Mouse (Mus musculus) macrophage (primary cell): ENCODE measurements around the gene Sppl2b. TPM values are rescaled to one million over a fixed set of nuclear protein-coding genes. Genes with fewer than 3 reads are reported as not detected.
"Not testable (repeated sequence)": the region's sequence is repeated elsewhere in the genome, so short reads cannot be mapped to it uniquely, and the experiment has no call there.

Experiments
- H3K27ac ChIP-seq: fragments of 350-480 bp; formaldehyde crosslinking; 2 replicates; pipeline ENCODE4 v1.9.0; 2021
- H3K36me3 ChIP-seq: fragments of 350-480 bp; formaldehyde crosslinking; 2 replicates; pipeline ENCODE4 v1.9.0; 2021; ENCODE audit errors: inconsistent target
- H3K4me3 ChIP-seq: fragments of 350-480 bp; formaldehyde crosslinking; 2 replicates; pipeline ENCODE4 v1.9.0; 2021; ENCODE audit errors: inconsistent target
- H3K79me2 ChIP-seq: fragments of 350-480 bp; formaldehyde crosslinking; 2 replicates; pipeline ENCODE4 v1.9.0; 2021; ENCODE audit errors: inconsistent target
- WGBS: methylation state at CpG from one replicate; pipeline ENCODE4 v1.1.7; 2026; ENCODE audit warnings: inconsistent platforms; ENCODE audit not compliant: missing documents; 5-methylcytosine and 5-hydroxymethylcytosine counted together
- polyA plus RNA-seq: library from polyadenylated mRNA; stranded (reverse); fragments of 250-400 nt; gene quantifications from 3 replicates; pipeline ENCODE4 v1.2.4, GENCODE M21; 2018; ENCODE audit warnings: inconsistent platforms
- total RNA-seq, 78 experiments: library from RNA; depleted of rRNA; stranded (reverse); fragments of 250-400 nt; gene quantifications; 1 replicate in 9 of 78; 2 replicates in 24 of 78; 3 replicates in 43 of 78; 4 replicates in 2 of 78; pipeline ENCODE4 v1.2.4; 2018; ENCODE audit warnings: inconsistent platforms in 56 of 78

Gene Sppl2b
- total RNA-seq (2018; cell fraction: chromatin; rRNA removed), result 10 to 100 TPM; 12.6 to 64.3 (median 37.0) TPM
- 10 to 100 TPM in 22 of 26 experiments, 1 to 10 TPM in 4; 8.0 to 19.2 (median 12.6) TPM for total RNA-seq (2018; cell fraction: cytosol; rRNA removed)
- total RNA-seq (2018; cell fraction: nucleus; rRNA removed), result 10 to 100 TPM in 23 of 26 experiments, 1 to 10 TPM in 3; 8.5 to 52.1 (median 25.6) TPM
- polyA plus RNA-seq, result 8.7 to 16.8 TPM (median 15.4 TPM) in 3 replicates

DNA sequence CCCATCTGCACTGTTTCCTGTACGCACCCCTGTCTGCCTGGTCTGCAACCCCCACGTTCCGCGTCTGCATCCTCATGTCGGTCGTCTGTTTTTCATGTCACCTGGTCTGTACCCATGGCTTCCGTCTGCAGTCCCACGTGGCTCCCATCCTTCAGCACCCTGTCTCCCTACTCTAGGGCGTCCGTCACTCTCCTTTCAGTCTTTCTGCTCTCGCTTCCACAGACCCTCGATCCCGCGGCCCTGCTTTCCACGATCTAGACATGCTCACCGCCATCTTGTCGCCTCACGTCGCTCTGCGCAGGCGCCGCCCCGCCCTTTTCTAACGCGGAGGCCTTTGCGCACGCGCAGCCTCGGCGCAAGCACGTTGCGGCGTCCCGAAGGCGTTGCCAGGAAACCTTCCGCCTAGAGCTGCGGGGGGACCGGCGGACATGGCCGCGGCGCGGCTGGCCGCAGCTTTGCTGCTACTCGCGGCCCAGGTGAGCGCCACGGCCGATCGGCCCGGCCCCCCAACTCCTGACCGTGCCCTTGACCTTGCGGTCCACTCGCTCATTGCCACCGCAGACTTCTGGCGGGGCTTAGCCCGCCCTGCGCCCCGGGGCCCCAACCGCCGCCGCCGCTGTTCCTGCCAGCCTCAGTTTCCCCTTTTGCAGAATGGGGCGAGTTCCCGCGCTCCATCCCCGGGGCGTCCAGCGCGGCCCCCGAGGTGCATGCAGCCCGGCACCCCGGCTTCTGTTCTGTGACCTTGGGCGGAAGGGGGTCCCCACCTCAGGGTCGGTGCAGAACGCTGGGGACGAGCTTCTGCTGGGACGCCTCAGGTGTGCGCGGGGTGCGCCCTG, at the start of gene Sppl2b, which contains the start of gene Lsm7:
Sppl2b (plus strand) TSS at position 363 of the 836 bp plus-strand sequence.
Lsm7 (minus strand) TSS at position 297 of the 836 bp plus-strand sequence.
- H3K4me3 ChIP-seq, result peak within 1 kb of the TSS; percentile 97
- H3K27ac ChIP-seq, result peak within 1 kb of the TSS; percentile 41; the same call in 1 of the 2 replicates
- WGBS, result under 1% methylated on average over 81 of the region's 81 CpGs
- H3K79me2 ChIP-seq, result peaks cover 57% of the 10 kb centered on the region
- 0 out of 2 replicates have a peak, but pooled peaks cover 5% of the 10 kb centered on the region for H3K36me3 ChIP-seq

DNA sequence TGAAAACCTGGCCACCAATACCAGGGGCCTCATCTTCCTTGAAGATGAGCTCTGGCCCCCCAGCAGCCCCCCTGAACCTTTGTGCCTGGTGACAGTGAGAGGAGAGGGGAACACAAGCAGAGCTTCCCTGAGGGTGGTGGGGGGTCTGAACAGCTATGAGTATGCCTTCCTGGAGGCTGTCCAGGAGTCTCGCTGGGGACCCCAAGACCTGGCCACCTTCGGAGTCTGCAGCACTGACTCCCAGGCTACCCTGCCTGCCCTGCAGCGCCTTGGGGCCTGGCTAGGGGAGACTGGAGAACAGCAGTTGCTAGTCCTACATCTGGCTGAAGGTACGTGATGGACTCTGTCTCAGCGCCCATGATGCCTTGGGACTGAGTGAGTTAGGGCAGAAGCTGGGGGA, 49.8 kb upstream of the Sppl2b start:
- peaks cover 20% of the 10 kb centered on the region for H3K79me2 ChIP-seq
- no peak overlapping the region for H3K27ac ChIP-seq
- 100% methylated on average over 5 of the region's 5 CpGs for WGBS
- H3K36me3 ChIP-seq, result peaks cover 29% of the 10 kb centered on the region
- no peak overlapping the region for H3K4me3 ChIP-seq

DNA sequence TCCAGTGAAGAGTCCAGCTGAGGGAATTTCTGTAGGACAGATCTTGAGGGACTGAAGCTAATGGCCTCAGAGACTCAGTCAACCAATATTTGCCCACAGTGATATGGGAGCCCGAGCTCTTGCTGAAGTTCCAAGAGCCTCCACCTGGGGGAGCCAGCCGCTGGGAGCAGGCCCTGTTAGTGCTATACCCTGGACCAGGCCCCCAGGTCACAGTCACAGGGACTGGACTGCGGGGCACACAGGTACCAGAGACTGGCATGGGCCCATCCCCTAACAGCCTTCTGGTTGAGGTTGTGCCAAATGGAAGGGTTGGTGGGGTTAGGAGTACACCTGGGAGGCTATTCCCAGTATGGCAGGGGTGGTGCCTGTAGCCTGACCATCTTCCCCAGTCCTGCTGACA, 49.1 kb upstream of the Sppl2b start:
- 22% methylated on average over 3 of the region's 3 CpGs for WGBS
- Histone ChIP-seq H3K27ac (no peak overlapping the region), H3K36me3 (peaks cover 29% of the 10 kb centered on the region), H3K4me3 (no peak overlapping the region), H3K79me2 (peaks cover 14% of the 10 kb centered on the region)

- peaks cover 23% of the 10 kb centered on the region for H3K36me3 ChIP-seq
- no peak overlapping the region for H3K27ac ChIP-seq
- peaks cover 9% of the 10 kb centered on the region for H3K79me2 ChIP-seq
- 69% methylated on average over 31 of the region's 34 CpGs for WGBS
- H3K4me3 ChIP-seq, result no peak overlapping the region
These were observed 48.6 kb upstream of the Sppl2b start for GRCm38 (mm10) chr10:80806341-80807056.

DNA sequence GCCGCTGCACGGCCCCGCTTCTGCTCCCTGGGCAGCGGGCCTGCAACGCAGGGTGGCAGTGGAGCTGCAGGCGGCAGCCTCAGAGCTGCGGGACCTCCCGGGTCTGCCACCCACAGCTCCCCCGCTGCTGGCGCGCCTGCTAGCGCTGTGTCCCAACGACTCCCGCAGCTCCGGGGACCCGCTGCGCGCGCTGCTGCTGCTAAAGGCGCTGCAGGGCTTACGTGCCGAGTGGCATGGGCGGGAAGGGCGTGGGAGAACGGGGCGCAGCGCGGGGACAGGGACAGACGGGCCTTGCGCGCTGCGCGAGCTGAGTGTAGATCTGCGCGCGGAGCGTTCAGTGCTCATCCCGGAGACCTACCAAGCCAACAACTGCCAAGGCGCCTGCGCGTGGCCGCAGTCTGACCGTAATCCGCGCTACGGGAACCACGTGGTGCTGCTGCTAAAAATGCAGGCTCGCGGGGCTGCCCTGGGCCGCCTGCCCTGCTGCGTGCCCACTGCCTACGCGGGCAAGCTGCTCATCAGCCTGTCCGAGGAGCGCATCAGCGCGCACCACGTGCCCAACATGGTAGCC, 47.9 kb upstream of the Sppl2b start:
- WGBS, result 3% methylated on average over 57 of the region's 58 CpGs
- Histone ChIP-seq H3K79me2 (peaks cover 2% of the 10 kb centered on the region; the same call in 1 of the 2 replicates), H3K4me3 (no peak overlapping the region), H3K27ac (no peak overlapping the region), H3K36me3 (peaks cover 17% of the 10 kb centered on the region)

GRCm38 (mm10) chr10:80808099-80808984, 46.7 kb upstream of the Sppl2b start:
- WGBS, result 34% methylated on average over 38 of the region's 40 CpGs
- no peaks in the 10 kb centered on the region for H3K79me2 ChIP-seq
- no peak overlapping the region for H3K4me3 ChIP-seq
- H3K36me3 ChIP-seq, result peaks cover 5% of the 10 kb centered on the region
- no peak overlapping the region for H3K27ac ChIP-seq

DNA sequence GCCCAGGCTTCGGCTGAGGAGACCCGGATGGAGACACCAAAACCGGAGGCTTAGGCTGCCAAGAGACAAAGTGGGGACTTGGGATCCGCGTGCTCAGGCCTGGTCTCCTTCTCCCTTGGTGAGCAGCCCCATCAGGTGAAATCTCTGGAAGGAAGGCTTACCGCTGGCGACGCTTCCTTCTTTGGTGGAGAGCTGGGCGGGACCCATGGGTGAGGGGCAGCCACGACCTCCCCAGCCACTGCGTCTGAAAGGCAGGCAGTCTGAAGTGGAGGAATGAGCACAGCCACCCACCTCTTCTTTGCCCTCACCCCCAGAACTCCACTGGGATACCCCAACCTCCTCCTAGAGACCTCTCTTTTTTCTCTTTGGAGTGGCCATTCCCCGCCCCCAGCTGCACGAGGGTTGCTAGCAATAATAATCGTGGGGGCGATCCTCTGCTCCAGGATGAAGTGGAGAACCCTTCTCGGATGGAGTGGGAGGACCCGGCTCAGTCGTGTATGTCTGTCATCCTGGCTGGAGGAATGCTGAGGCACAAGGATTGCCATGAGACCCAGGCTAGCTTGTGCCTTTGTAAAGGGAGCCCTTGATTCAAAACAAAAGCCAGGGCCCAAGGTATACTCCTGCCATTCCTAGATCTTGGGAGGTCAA, 46.0 kb upstream of the Sppl2b start:
- H3K4me3 ChIP-seq, result no peak overlapping the region
- H3K79me2 ChIP-seq, result no peaks in the 10 kb centered on the region
- no peaks in the 10 kb centered on the region for H3K36me3 ChIP-seq
- H3K27ac ChIP-seq, result no peak overlapping the region
- WGBS, result 26% methylated on average over 18 of the region's 18 CpGs

GRCm38 (mm10) chr10:80810084-80810483, 45.0 kb upstream of the Sppl2b start:
- H3K27ac ChIP-seq, result no peak overlapping the region
- H3K79me2 ChIP-seq, result no peaks in the 10 kb centered on the region
- H3K4me3 ChIP-seq, result no peak overlapping the region
- no peaks in the 10 kb centered on the region for H3K36me3 ChIP-seq
- 45% methylated on average over 17 of the region's 20 CpGs for WGBS

DNA sequence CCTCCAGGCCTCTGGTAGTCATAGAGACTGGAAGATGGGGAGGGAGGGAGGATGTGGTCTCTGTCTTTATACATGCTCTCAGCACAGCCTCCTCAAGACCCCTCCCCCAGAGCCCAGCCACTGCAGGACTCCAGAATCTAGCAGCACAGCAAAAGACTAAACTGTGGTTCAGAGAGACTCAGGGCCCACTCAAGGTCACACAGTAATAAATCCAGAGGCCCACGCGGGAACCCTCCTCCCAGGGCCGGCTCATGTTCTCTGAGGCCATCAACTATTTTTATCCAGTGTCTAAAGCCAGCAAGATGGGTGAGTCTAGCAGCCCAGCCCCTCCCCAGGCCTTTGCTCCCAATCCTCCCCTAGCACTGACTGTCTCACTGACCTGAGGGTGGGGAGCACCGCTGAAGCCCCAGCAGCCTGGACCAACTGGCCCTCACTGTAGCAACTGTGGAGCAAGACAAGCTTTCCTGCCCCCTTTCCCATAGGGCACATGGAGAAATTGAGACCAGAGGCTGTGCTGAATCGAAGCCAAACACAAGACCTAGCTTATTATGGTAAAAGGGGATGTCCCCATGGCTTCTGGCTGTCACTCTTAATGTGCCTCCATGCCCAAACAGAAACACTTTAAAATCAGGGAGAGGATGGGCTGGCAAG, 42.6 kb upstream of the Sppl2b start:
- Histone ChIP-seq H3K4me3 (no peak overlapping the region), H3K27ac (no peak overlapping the region), H3K79me2 (no peaks in the 10 kb centered on the region), H3K36me3 (no peaks in the 10 kb centered on the region)
- WGBS, result 67% methylated on average over 5 of the region's 5 CpGs

DNA sequence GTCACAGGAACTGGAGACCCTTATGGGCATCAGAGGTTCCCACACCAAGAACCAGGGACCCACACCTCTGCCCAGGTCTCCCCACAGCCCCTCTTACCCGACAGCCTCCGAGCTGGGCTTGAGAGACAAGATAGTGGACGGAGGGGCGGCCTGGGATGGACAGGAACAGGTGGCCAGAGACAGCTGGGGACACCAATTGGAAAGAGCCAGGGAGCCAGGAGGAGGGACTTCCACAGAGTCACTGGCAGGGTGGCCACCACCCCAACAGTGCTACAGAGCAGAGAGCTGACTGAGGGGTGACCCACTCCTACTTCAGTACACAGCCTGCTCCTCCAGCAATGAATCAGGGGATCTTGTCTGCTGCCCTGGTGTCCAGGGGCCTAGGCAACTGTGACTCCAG, 41.7 kb upstream of the Sppl2b start, which contains the start of gene Jsrp1:
Jsrp1 (minus strand) TSS at position 133 of the 400 bp plus-strand sequence.
- H3K4me3 ChIP-seq, result no peak within 1 kb of the TSS
- H3K79me2 ChIP-seq, result no peaks in the 10 kb centered on the region
- no peaks in the 10 kb centered on the region for H3K36me3 ChIP-seq
- no peak within 1 kb of the TSS for H3K27ac ChIP-seq
- WGBS, result 85% methylated on average over 4 of the region's 4 CpGs

GRCm38 (mm10) chr10:80814800-80815199, 40.3 kb upstream of the Sppl2b start:
- Histone ChIP-seq H3K36me3 (no peaks in the 10 kb centered on the region), H3K4me3 (no peak overlapping the region), H3K79me2 (no peaks in the 10 kb centered on the region), H3K27ac (no peak overlapping the region)
- WGBS, result 63% methylated on average over 7 of the region's 7 CpGs

GRCm38 (mm10) chr10:80816303-80816702, 38.8 kb upstream of the Sppl2b start:
- H3K36me3 ChIP-seq, H3K4me3 ChIP-seq, H3K79me2 ChIP-seq, H3K27ac ChIP-seq: not testable (repeated sequence)
- WGBS, result 22% methylated on average over 2 of the region's 3 CpGs

GRCm38 (mm10) chr10:80817164-80817563, 37.9 kb upstream of the Sppl2b start:
- Histone ChIP-seq H3K4me3 (no peak overlapping the region), H3K27ac (no peak overlapping the region), H3K36me3 (no peaks in the 10 kb centered on the region), H3K79me2 (no peaks in the 10 kb centered on the region)
- 81% methylated on average over 2 of the region's 2 CpGs for WGBS
